Mouse (Mus musculus): ENCODE results near the gene Hils1.
"Not testable (repeated sequence)": the region's sequence is repeated elsewhere in the genome, so short reads cannot be mapped to it uniquely, and the experiment has no call there.

Gene Hils1

GRCm38 (mm10) chr11:95006525-95007219 lies 39.3 kb downstream of the Hils1 start:
- DNase-seq: peak; percentile 83

GRCm38 (mm10) chr11:95007418-95007817 lies 40.0 kb downstream of the Hils1 start:
- DNase-seq: no peak

- DNase-seq: no peak
Measured at GRCm38 (mm10) chr11:95008661-95009628, 41.6 kb downstream of the Hils1 start.

DNA sequence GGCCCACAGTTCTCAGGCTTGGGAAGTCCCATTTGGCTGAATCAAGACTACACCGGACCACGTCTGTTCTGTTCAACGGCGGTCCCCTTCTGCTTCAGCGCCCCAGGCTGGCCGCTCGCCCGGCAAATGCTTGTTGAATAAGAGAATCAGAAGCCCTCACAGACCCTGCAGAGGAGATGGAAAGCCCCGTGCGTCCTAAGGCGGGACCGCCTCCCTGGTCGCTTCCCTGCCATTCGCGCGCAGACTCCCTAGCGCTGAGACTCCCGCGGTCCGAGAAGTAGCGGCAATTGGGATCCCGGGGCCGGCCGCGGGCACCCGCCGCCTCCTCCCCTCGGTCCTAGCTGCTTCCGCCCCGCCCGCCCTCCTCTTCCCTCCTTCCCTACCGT lies 42.2 kb downstream of the Hils1 start, which contains the start of gene Samd14:
Samd14 (plus strand) TSS at position 251 of the 386 bp plus-strand sequence.
- peak; percentile 85 for DNase-seq

GRCm38 (mm10) chr11:95010141-95010739 lies 42.8 kb downstream of the Hils1 start:
- peak; percentile 73 for DNase-seq

DNA sequence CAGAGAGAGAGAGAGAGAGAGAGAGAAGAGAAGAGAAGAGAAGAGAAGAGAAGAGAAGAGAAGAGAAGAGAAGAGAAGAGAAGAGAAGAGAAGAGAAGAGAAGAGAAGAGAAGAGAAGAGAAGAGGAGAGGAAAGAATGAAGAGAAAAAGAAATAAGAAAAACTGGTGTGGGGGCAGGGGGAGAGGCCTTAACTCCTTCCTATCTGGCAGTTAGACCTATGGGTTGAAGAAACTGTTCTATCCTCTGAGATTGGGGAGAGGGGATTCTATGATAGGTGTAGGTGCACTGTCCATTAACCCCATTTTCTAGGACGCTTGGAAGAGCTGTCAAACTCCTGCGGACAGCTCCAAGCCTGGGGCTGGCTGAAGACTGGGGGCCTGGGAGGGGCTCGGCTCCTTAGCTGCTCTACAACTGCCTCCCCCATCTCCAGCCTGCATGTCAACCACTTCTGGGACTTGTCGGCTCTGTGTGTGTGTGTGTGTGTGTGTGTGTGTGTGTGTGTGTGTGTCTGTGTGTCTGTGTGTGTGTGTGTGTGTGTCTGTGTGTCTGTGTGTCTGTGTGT lies 43.5 kb downstream of the Hils1 start:
- DNase-seq: not testable (repeated sequence)

DNA sequence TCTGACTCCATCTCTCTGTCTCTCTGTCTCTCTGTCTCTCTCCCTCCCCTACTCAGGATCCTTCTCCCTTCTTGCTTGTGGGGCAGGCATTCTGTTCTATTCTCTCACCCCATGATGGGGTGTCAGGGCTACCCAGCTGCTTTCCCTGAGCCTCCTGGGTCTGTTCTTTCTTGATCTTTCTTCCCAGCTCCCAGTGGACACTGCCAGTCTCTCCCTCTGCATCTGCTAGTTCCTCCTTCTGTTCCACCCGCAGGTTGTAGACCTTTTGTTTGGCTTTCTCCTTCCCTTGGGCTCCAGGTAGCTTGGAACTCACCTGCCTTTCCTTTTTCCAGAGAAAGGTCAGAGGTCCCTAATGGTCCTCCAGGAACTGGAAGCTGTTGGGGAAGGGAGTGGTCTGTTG lies 44.0 kb downstream of the Hils1 start:
- DNase-seq: no peak

DNA sequence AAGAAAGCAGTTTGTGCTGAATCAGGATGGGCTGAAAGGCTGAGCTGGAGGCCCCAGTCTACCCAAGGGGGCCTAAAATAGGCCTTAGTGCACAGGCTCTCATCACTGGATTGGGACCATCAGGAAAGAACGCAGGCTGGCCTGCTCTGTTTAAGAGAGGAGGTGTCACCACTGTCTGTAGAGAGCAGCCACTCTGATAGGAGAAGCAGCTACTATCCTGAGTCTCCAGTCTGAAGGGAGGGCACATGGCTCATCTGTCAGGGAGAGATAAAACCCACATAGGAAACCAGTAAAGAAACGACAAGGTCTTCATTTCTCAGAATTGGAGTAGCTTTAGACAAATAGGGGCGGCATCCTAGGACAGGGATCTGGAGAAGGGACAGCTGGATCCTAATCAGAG lies 44.7 kb downstream of the Hils1 start:
- DNase-seq: no peak

- no peak for DNase-seq
Measured at GRCm38 (mm10) chr11:95012487-95012886, 45.1 kb downstream of the Hils1 start.

- no peak for DNase-seq
Measured at GRCm38 (mm10) chr11:95015484-95015883, 48.1 kb downstream of the Hils1 start.

Measured in right cerebral cortex, postnatal 4 days (tissue).